Mouse (Mus musculus): ENCODE results near the gene Gm37240.

GRCm38 (mm10) chr3:85691134-85691533, 196.2 kb downstream of the Gm37240 start:
- TF ChIP-seq CTCF (IDR thresholded peaks at IDR 0.05; ENCODE audit: borderline replicate concordance, extremely low read depth, insufficient read depth, insufficient read length), result no peak
- no peak for TF ChIP-seq POLR2A (IDR thresholded peaks at IDR 0.05; ENCODE audit: borderline replicate concordance, extremely low read depth, insufficient read depth, insufficient read length, poor library complexity, severe bottlenecking)
